Mouse (Mus musculus): ENCODE data around the gene Nav2.

The Nav2 gene

DNA sequence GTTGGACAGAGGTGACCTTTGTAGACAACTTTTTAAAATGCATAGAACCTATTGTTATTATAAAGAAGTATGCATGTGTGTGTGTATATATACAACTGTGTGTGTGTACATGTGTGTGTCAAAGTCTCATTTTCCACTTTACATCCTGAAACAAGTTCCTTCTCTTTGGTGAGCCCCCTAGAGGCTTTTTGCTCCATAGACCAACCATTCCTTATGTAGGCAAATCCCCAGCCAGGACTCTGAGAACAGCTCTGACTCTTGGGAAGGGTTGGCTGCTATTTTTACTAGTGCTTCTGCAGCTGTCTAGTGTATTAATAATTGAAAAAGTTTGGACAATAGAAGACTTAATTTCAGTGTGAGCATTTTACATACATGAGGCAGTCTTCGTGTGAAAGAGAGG, 464.7 kb downstream of the Nav2 start:
- DNase-seq, result no peak

DNA sequence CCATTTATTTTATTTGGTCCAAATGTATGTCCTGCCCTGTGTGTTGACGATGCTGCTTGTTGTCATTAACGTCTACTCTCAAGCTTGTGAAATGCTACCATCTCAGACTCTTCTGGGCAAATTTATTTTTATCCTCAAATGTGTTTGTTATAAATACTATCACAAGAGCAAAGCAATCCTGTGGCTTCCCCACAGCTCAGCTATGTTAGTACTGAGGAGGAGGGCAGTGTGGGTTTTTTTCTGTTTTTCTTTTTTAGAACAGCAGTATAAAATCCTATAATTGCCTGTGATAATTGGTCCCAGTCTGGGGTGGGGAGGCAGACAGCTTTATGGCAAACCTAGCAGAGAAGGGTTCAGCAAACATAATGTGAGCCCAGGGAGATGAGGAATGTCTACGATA, 465.1 kb downstream of the Nav2 start:
- DNase-seq, result no peak

DNA sequence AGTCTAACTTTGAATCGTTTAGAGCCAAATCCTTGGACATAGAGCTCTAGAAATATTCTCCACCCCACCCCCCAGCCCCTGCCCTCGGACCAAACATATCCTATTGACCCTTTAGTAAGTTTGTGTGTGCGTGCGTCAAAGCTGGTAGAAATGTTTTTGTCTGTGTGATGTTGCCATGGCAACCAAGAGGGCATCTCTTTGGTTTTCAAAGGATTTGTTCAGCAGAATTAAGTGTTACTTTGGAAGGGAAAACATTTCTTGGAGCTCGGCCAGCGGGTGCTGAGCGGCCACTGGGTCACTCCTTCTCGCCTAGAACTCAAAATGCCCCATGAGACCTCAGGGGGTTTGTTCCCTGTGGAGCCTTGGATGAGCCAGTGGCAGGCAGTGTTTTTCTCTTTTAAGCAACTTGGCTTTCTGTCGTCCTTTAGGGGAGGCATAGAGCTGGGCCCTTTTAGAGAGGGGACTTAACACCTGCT, 467.0 kb downstream of the Nav2 start:
- DNase-seq, result no peak

DNA sequence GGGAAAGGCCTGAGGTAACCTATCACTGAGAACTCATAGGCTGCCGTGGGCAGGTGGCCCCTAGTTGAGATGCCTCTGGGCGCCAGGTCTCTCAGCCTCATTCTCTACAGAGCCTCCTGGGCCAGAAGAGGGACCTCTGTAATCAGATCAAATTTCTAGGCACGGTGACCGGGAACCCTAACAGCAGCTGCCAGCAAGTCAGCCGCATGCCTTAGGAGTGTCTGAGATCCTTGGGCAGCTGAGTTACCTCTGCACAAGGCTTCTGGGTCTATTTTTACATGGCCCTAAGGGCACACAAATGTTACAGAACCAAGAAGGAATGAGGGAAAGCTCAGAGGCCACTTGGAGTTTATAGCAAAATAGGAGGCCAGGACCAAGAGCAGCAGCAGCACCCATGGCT, 470.1 kb downstream of the Nav2 start:
- no peak for DNase-seq

DNA sequence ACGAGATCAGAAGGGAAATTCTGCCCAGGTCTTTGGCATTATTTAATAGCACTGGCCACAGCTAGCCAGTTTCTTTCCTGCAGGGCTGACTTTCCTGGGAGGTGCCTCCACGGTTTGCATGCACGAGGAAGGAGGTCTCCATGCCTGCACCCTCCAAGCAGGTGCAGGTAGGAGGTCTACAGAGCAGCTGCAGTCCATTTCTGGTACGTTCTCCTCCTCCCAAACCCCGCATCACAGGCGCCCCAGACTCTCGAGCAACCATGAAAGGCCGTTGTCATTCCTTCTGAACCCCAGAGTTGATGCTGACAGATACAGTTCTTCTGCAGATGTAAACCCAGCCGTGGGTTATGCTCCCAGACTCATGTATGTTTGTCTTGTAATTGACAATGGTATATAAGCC, 472.4 kb downstream of the Nav2 start:
- DNase-seq, result peak; percentile 56

DNA sequence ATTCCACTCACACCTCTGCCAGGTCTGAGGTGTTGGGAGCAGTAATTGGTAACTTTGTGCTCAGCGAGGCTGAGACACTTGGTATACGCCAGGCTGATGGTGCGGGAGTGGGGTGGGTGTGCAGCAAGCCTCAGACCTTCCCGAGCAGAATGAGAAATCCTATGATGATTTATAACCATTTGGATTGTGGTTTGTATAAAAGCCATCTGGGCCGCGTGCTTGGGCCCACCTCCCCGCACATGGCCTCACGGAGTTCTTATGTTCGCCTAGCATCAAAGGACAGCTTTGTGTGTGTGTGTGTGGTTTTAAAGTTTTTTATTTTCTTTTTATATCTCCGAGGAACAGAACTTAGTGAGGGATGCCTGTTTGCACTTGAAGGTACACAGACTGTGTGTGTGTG, 474.4 kb downstream of the Nav2 start:
- no peak for DNase-seq

DNA sequence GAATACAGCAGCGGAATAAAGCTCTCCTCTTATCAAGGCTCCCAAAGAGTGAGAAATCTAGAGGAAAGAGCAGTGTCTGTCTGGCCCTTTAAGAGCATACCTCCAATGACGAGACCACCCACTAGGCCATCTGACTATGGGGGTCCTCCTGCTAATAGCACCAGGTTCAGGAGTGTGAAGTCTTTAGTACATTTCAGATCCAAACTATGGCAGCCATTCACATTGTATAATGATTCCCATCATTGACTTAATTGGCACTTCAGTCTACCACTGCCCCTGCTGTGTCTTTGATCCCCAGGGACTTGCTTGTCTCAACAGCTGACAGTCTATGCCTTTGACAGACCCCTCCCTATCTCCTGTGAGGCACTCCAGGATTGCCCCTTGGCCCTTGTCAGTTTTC, 479.6 kb downstream of the Nav2 start:
- no peak for DNase-seq

DNA sequence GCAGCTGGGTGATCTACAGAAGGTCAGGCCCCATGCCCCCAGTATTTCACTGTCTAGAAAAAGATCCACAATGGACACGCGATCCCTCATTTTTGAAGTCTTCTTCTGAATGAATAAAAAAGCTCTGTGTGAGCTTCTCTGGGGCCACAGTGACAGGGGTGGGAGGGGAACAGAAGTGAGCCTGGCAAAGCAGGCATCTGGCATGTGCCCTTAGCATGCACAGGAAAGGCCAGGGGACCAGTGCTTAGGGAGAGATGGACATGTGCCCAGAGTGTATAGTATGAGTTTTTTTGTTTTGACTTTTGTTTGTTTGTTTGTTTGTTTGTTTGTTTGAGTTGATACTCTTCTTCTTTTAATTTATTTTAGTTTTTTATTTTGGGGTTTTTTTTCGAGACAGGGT, 481.8 kb downstream of the Nav2 start:
- no peak for DNase-seq

DNA sequence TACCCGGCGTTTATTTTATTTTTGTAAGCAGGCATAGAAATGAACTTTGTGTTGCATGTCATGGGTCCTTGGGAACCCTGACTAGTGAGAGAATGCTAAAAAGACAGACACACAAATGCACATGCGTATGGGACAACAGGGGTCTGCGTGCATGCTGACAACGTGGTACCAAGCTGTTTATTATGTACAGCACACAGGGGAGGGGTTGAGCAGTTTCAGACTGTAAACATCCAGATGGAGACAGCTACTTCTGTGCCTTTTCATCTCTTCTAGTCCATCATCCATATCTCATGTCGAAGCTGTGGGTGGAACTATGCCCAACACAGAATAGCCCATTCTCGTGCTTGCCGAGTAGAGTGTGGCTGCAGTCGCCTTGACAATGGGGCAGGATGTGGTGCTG, 482.3 kb downstream of the Nav2 start:
- DNase-seq, result no peak

DNA sequence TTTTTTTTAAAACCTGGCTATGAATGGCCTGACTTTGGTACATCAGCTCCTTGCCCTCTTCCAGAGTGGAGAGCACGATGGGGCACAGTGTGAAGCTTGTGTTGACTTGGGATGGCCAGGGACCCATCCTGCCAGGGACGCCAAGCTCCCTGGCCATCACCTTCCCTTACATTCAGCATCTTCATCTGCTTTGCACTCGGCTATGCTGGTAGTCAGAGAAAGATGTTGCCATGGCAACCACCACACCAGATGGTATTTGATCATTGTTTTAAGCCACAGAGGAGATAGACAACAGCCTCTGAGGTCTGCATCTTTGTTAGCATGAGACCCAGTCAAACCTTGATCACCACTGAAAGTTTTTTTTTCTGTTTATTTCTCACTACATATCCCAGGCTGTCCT, 483.7 kb downstream of the Nav2 start:
- DNase-seq, result peak; percentile 33

DNA sequence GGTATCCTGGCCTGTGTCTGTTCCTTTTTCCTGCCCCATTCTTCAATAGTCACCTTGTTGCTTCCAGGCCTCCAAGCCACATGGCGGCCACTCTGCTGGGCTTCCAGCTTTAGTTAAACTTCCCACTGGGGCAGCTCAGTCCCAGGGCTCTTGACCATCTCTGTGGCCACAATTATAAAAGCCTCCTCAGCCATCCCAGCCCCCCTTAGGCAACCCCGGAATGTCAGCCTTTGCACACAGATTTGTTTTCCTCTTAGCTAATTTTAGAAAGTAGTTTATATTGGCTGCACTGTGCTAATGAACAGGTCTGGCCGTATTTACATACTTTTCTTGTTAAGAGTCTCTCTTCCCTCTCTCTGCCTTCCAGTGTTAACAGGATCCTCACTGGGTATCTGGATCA, 484.3 kb downstream of the Nav2 start:
- no peak for DNase-seq

DNA sequence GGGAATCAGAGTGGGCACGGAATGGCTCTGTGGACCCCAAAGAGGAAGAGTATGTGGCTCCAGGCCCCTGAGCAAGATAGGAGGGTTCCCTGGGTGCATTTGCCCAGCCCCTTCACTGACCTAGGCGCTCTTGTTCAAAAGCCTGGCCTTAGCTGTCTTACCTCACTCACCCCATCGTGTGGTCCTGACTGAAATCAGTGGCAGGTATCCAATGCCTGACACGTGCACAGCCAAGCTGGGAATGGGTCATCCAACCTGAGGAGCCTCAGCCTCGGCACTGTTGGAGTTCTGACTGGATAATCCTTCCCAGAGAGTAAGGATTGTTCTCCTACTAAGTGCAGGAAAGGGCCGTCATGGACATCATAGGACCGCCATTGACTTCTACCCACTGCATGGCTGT, 485.3 kb downstream of the Nav2 start:
- DNase-seq, result no peak

DNA sequence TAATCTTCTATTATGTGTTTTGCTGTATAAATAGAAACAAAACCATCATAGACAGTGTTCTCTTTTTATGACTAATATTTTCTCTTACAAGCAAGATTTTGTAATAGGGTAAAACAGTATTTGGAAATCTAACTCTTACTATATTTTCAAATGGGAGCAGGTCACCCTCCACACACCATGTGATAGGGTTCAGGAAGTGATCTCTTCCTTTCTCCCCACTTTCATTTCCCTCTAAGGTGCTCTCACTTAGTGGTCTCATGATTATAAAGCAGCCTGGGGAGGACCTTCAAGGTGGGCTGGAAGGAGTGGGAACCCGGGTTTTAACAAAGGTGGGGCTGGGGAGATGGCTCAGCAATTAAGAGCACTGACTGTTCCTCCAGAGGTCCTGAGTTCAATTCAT, 487.7 kb downstream of the Nav2 start:
- DNase-seq, result no peak

DNA sequence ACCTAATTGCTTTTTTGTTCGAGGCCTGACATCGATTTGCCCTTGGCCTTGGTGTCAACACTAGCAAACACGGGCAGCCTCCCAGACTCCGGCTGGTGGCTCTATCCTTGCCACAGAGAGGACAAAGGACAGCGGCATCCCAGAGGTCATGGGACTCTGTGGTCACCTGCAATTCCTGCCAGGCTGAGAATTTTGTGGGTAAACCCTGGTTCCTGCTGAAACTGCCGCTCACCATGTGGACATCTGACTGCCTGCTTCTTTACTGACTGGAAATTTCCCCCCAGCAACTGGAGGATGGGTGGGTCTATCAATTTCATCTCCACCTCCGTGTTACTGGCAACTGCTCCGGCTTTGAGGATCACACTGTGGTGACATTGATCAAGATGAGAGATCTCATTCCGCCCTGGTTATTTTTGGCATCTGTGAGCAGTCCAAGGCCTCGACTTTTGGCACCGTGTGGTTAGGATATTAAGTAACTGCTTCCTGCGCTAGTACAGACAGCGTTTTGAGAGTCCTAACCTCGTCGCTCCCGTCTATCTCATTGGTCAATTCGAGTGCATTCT, 489.0 kb downstream of the Nav2 start:
- DNase-seq, result no peak

DNA sequence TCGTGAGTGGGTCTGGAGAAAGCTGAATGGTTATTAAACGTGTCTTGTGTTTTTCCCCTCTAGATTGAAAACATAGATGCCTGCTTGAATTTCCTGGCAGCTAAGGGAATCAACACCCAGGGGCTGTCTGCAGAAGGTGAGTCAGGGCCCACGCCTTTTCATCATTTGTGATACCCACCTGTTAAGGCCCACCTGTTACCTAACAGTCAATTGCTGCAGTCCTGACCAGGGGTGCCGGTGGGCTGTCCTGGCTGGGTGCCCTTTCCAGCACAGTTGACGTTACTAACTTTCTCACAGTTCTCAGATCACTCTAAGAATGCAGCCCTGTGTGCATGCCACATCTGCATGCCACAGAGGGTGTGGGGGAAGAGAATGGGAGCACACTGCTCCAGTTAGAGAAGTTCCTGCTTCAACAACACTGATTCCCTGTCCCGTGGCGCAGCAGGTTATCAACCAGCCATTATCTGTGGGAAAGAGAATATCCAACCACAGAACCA, 489.6 kb downstream of the Nav2 start:
- no peak for DNase-seq

DNA sequence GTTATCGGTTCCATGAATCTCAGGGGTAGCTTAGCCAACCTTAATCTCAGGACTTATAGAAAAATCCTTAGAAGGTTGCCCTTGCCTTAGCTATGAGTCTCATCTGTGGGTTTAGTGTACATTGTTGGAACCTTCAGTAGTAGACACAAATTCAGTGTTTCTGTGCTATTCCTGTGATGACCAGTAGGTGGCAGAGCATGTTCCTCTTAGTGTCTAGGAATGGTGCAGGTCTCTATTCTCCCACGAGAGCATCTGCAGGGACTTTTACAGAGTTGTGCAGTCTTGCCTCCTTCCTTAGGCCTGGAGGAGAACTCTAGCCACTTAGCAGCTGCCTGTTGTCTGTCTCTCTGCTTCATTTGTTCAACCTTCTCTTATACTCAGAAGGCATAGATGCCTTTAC, 490.8 kb downstream of the Nav2 start:
- DNase-seq, result peak; percentile 69

DNA sequence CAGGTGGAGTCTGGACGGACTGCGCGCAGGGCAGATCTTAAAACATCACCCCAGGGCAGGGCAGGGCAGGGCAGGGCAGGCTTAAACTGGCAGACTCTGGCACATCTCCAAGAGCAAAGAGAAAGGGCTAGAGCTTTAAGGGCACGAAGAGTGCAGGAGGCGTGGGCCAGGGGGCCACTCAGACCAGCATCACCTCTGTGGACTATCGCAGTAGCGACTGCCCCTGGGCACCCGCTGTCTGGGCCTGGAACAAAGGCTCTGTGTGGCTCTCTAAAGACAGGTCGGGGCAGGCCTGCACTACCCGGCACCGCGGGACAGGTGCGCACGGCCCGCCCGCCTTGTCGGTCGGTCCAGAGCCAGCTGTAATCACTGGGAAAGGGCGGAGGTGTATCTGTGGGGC, 491.9 kb downstream of the Nav2 start:
- peak; percentile 18 for DNase-seq

DNA sequence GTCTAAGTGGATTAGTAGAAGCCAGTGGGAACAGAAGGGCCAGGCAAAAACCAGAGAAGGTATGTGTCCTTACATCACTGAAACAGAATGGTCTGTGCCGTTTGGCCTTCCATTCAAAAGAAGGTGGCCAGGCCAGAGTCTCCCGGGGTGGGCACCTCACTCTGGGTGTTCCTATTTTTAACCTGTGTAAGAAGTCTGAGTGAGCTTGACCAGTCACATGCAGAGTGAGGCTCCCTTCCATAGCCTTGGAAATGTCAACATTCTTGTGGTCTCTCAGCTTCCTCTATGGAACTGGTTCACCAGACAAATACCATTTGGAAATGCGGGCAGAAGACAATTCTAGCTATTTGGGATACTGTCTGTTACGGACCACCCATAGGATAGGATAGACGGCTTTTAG, 494.0 kb downstream of the Nav2 start:
- DNase-seq, result no peak

DNA sequence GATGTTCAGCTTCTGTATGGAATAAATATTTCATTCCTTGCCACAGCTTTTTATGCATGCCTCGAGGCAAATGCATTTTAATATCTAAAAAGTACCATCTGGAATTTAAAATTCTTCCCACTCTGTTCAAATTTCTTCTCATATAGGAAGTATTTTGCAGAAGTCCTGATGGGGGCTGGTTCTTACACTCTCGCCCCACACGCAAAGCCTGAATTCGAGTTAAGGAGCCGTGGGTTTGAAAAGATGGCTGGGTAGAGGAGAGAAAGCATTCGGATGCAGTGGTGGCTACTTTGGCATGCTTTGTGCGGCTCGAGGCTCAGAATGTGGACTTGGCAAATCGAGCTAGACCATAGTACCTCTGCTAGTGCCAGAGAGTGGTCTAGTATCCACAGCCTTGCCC, 499.2 kb downstream of the Nav2 start:
- no peak for DNase-seq

DNA sequence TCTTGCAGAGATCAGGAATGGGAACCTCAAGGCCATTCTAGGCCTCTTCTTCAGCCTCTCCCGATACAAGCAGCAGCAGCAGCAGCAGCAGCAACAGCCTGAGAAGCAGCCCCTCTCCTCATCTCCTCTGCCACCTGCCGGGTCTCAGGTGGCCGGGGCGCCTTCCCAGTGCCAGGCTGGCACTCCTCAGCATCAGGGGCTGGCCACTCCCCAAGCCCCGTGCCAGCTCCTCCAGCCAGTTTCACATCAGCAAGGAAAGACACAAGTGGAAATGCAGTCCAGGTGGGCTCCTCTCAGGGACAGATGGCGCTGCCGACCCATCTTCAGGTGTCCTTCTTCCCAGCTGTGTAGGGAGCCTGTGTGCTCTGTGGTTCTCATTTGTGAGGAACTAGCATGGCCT, 500.1 kb downstream of the Nav2 start:
- DNase-seq, result no peak

DNA sequence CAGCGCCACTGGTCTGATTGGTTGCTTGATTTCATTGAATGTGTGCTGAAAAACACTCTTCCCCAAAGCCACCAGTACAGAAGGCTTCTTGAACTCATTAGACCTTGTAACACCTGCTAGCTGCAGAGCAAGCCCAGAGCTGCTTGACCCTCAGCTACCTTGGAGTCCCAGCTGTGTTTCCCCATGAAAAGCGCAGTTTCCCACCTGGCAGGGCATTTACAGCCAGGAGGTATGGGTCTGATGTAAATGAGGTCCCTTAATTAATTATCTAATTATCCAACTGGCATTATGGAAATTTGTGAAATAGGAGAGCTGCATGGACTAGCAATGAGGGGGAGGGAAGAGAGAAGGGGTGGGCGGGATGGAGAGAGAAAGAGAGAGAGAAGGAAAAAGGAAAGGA, 500.7 kb downstream of the Nav2 start:
- no peak for DNase-seq

DNA sequence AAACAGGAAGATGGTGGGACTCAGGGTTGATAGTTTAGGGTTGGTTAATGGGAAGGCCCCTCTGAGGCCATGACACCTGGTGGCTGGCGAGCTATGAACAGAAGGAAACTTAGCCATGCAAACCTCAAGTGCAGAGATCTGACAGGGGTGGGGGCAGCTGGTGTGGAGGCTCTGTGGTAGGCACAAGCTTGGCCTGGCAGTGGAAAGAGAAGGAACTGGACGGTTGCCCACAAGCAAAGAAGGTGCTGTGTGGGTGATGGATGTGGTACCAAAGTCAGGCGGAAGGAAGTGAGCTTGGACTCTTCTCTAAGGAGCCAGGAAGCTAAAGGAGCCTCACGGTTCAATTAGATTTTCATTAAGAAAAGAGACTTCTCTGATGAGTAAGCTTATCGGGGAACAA, 501.7 kb downstream of the Nav2 start:
- no peak for DNase-seq

DNA sequence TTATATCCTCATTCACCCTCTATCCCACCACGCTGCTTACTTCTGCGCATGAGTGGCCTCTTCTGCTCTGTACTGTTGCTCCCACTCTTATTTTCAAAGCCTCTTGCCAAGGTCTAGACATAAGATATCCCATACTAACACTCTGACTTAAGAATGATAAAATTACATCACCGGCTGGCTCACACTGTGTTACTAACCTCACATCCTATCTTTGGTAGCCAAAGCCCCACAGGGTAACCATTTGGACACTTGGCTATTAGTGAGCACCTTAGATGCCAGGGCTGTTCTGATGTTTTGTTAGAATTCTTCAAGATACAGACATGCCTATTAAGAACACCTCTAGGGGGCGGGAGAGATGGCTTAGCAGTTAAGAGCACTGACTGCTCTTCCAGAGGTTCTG, 502.4 kb downstream of the Nav2 start:
- no peak for DNase-seq

DNA sequence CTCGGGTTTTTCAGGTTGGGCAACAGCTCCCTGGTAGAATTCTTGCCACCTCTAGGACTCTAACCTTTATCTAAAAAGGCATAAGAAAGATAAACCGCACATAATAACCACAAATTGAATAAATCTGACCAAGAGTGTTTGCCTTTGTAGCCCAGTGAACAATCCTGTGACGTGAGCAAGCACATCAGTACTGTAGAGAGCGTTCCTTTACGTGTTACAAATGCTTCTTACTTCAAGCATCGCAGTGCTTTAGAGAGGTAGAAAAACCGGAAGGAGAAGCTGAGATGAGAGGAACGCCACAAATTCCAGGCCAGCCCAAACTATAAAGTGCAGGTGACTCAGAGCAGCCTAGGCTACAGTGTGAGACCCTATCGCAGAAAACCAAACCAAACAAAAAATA, 503.3 kb downstream of the Nav2 start:
- no peak for DNase-seq

DNA sequence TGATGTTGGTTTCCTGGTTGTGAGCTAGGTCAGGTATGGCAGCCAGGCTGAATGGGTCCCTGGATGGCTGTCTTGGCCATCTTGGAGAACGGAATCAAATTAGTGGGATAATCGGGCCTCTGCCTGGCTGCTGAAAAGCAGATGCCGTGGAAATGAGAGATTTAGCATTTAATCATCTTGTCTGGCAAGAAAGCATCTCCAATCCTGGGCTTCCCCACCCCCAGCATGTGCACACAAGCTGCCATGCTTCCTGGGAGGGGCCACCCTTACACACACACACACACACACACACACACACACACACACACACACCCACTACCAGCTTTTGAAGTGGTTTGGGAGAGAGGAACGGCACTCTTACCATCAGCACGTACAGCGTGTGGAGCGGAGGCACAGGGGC, 506.6 kb downstream of the Nav2 start:
- DNase-seq, result peak; percentile 28

DNA sequence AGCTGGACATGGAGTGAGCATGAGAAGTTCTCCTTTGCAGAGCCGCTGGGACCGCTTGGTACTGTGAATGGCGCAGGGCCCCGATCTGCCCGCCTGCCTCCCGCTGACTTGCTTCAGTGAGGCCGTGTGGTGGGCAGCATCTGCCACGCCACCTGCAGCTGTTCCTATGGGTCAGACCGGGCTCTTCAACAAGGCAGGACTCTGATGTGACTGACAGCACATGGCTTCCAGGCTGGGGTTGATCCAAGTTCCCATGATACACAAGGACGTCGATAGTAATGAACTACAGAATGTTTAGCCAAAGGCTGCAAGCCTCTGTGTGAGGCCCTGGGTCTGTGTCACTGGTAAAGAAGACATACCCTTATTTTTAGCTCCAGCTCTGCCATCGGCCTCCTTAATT, 507.2 kb downstream of the Nav2 start:
- no peak for DNase-seq
